Mouse (Mus musculus) brain, embryonic 14.5 days (tissue): ENCODE results near the gene Catsperd. TPM values are rescaled to one million over a fixed set of nuclear protein-coding genes. Genes with fewer than 3 reads are reported as not detected.

ENCODE experiments used
- DNase-seq: peaks from one replicate; pipeline ENCODE4 v3.0.0-alpha.2; 2011; ENCODE audit warnings: low read depth
- CTCF ChIP-seq: fragments of 200-500 bp; IDR thresholded peaks from 2 replicates; pipeline ENCODE4 v1.5.1; 2012; ENCODE audit warnings: inconsistent platforms, mild to moderate bottlenecking, moderate library complexity, borderline replicate concordance; ENCODE audit not compliant: insufficient read depth, insufficient read length; ENCODE audit errors: extremely low read depth
- POLR2A ChIP-seq: fragments of 200-500 bp; IDR thresholded peaks from 2 replicates; pipeline ENCODE4 v1.6.1; 2012; ENCODE audit warnings: mild to moderate bottlenecking, inconsistent platforms, borderline replicate concordance; ENCODE audit not compliant: poor library complexity, insufficient read depth, insufficient read length, severe bottlenecking; ENCODE audit errors: extremely low read depth
- polyA plus RNA-seq: library from polyadenylated mRNA; depleted of rRNA; stranded (reverse); fragments of >200 nt; gene quantifications from 2 replicates; pipeline ENCODE4 v1.2.3, GENCODE M21; 2012; rRNA removed

Catsperd gene
- polyA plus RNA-seq, 1 experiment, result 4.0 TPM

DNA sequence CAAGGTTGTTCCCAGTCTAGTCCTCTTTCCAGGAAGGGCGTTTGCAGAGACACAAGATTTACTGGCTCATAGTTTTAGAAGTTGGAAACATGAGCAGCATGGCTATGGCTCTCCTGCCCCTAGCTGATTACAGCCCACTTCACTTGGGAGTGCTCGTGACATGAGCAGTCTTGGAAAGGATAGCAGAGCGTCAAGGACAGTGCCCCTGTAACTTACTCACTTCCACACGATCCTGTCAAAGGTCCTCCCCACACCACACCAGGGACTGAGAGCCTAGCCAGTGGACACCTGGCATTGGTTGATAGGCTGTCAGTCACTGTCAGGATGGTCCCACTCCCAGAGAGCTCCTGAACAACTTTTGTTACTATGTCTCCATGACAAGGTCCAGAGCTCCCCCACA lies 75.1 kb downstream of the Catsperd start:
- TF ChIP-seq POLR2A (no peak), CTCF (no peak)
- no peak for DNase-seq

GRCm38 (mm10) chr17:56706515-56706914 lies 78.6 kb downstream of the Catsperd start:
- TF ChIP-seq CTCF, result no peak
- no peak for TF ChIP-seq POLR2A

GRCm38 (mm10) chr17:56708692-56709091 lies 80.7 kb downstream of the Catsperd start:
- TF ChIP-seq CTCF (no peak), POLR2A (no peak)
- DNase-seq, result no peak

More at GRCm38 (mm10) chr17:56706515-56706914, 78.6 kb downstream of the Catsperd start:
- no peak for DNase-seq

DNA sequence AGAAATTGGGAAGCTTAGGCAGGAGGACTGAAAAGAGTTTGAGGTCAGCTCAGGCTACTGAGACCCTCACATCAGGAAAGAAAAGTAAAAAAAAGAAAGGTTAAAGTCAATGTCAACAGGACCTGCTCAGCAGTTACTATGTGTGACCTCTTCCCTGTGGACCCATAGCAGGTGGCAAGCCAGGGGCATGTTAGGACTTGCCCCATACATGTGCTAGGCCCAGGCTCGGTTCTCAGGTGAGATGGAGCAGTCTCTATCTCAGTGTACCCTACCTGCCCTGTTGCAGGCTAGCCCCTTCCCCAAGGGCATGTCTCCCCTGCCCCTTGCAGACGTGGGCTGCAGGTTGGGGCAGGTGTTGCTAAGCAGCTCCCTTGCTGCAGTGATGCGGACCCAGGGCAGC lies 81.8 kb downstream of the Catsperd start:
- no peak for DNase-seq
- no peak for TF ChIP-seq POLR2A
- no peak for TF ChIP-seq CTCF

Other genes starting within 250 kb of the Catsperd start
- gene Ptprs, start 151.7 kb upstream of the Catsperd start, polyA plus RNA-seq, result 1,311 and 1,669 TPM in 2 replicates
- 0.05 TPM in 1 of 2 replicates, not detected in the other for gene Znrf4, start 115.7 kb upstream of the Catsperd start, polyA plus RNA-seq
- gene Gm20219, start 73.8 kb upstream of the Catsperd start, polyA plus RNA-seq, result 2.9 and 3.1 TPM in 2 replicates
- 53.9 and 127 TPM in 2 replicates for gene Safb2, start 43.6 kb upstream of the Catsperd start, polyA plus RNA-seq
- gene Safb, start 43.3 kb upstream of the Catsperd start, polyA plus RNA-seq, result 117 and 173 TPM in 2 replicates
- 101 and 119 TPM in 2 replicates for gene 2410015M20Rik, start 18.4 kb upstream of the Catsperd start, polyA plus RNA-seq
- 1,808 and 2,187 TPM in 2 replicates for gene Rpl36, start 14.7 kb upstream of the Catsperd start, polyA plus RNA-seq
- gene Lonp1, start 1.3 kb upstream of the Catsperd start, polyA plus RNA-seq, result 70.4 and 77.2 TPM in 2 replicates
- gene Ranbp3, start 45.2 kb downstream of the Catsperd start, polyA plus RNA-seq, result 146 and 176 TPM in 2 replicates
- 313 and 400 TPM in 2 replicates for gene Ndufa11, start 89.6 kb downstream of the Catsperd start, polyA plus RNA-seq
- 18.2 and 18.8 TPM in 2 replicates for gene Vmac, start 89.9 kb downstream of the Catsperd start, polyA plus RNA-seq
- 5.2 and 5.4 TPM in 2 replicates for gene Nrtn, start 129.4 kb downstream of the Catsperd start, polyA plus RNA-seq
- gene Dus3l, start 136.6 kb downstream of the Catsperd start, polyA plus RNA-seq, result 139 and 198 TPM in 2 replicates
- 3.1 and 3.9 TPM in 2 replicates for gene Prr22, start 142.1 kb downstream of the Catsperd start, polyA plus RNA-seq
- 7.8 and 11.1 TPM in 2 replicates for gene Rfx2, start 202.9 kb downstream of the Catsperd start, polyA plus RNA-seq
- gene Acsbg2, start 246.3 kb downstream of the Catsperd start, polyA plus RNA-seq, result not detected in 2 replicates
- gene 1700061G19Rik, start 247.3 kb downstream of the Catsperd start, polyA plus RNA-seq, result 0.03 and 0.07 TPM in 2 replicates